Mouse (Mus musculus): ENCODE data around the gene Chst1. TPM values are rescaled to one million over a fixed set of nuclear protein-coding genes. Genes with fewer than 3 reads are reported as not detected.

Gene Chst1
- total RNA-seq, 4 experiments from 2014 or later, result 1.6 to 2.1 (median 1.9) TPM

DNA sequence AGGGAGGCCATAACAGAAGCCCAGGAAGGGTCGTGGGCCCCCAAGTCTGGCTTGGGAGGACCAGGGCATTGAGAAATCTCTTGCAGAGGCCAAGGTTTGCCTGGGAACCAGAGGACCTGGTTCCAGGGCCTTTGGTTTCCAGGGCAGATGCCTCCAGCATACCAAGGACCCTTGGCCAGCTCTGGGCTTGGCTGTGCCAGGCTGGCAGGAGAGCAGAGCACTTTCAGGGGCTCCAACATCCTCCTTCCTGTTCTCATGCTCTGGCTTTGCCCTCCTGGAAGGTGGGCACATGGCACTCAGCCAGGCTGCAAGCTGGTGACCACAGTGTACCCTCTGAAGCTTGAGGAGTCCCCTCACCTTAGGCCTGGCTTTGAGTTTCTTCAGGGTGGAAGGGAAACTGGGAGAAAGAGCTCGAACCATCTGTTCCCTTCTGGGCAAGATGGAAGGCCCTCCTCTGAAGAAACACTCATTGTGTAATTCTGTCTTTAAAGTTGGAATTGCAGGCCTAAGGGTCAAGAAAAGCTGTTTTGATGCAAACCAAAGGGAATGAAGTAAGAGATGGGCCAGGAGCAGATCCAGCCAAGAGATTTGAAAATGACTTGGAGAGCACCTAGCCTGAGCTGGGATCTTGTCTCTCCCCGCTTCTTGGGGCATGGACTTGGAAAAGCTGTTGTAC is 10.3 kb downstream of the Chst1 start:
- DNase-seq (ENCODE audit: low spot score), result no peak

- DNase-seq (ENCODE audit: low spot score), result no peak
Measured at GRCm38 (mm10) chr2:92613645-92614044, 14.1 kb downstream of the Chst1 start.

GRCm38 (mm10) chr2:92614106-92614505 is 14.6 kb downstream of the Chst1 start:
- DNase-seq (ENCODE audit: low spot score), result no peak

DNA sequence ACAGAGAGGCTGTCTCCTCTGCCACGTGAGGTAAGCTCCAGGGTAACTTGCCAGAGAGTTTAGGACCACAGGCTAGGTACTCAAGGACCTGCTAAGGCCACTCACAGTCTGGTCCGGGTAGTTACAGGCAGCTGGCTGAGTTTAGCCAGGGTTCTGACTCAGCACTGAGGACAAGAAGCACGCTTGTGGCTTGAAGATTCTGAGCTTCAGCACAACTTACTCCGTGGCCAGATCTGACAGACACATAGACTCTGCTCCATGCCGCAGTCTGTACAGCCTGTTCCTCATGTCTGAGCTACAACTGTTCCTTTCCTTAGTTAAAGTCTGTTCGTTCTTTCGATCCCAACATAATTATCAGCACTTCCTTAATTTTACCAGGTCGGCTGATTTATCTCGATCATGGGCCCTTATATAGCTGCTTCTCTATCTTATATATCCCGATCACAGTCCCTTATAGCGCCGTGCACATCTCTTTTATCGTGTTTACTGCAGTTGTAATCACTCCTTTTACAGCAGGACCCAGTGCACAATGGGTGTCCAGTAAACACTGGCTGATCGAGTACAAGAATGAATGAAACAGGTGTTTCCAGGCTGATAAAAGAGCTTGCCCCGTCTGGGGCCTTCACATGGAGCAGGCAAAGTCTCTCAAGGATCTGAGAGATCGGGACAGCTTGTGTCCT is 17.7 kb downstream of the Chst1 start:
- DNase-seq (ENCODE audit: low spot score), result no peak

- DNase-seq (ENCODE audit: low spot score), result peak; percentile 24
Measured at GRCm38 (mm10) chr2:92618016-92618415, 18.5 kb downstream of the Chst1 start.

GRCm38 (mm10) chr2:92627633-92628032 is 28.1 kb downstream of the Chst1 start:
- no peak for DNase-seq (ENCODE audit: low spot score)

DNA sequence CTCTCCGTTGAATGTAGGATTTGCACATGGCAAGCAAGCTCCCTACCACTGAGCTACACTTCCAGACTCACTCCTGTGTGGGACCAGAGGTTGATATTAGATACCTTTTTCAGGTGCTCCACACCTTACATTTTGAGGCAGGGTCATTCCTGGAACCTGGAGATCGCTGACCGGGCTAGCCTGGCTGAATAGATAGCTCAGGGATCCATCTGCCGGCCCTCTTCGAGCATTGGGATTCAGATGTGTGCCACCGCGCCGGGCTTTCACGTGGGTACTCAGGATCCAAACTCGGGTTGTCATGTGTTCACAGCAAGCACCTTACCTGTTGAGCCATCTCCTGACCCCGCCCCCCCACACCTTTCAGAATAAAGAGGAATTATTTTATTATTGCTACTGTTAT is 31.3 kb downstream of the Chst1 start:
- no peak for DNase-seq (ENCODE audit: low spot score)

GRCm38 (mm10) chr2:92632027-92632426 is 32.5 kb downstream of the Chst1 start:
- no peak for DNase-seq (ENCODE audit: low spot score)

- DNase-seq (ENCODE audit: low spot score), result no peak
Measured at GRCm38 (mm10) chr2:92640555-92640954, 41.0 kb downstream of the Chst1 start.

- DNase-seq (ENCODE audit: low spot score), result peak; percentile 70
Measured at GRCm38 (mm10) chr2:92645282-92646037, 46.0 kb downstream of the Chst1 start.

GRCm38 (mm10) chr2:92649154-92649801 is 49.8 kb downstream of the Chst1 start:
- no peak for DNase-seq (ENCODE audit: low spot score)

- no peak for DNase-seq (ENCODE audit: low spot score)
Measured at GRCm38 (mm10) chr2:92650428-92650827, 50.9 kb downstream of the Chst1 start.

DNA sequence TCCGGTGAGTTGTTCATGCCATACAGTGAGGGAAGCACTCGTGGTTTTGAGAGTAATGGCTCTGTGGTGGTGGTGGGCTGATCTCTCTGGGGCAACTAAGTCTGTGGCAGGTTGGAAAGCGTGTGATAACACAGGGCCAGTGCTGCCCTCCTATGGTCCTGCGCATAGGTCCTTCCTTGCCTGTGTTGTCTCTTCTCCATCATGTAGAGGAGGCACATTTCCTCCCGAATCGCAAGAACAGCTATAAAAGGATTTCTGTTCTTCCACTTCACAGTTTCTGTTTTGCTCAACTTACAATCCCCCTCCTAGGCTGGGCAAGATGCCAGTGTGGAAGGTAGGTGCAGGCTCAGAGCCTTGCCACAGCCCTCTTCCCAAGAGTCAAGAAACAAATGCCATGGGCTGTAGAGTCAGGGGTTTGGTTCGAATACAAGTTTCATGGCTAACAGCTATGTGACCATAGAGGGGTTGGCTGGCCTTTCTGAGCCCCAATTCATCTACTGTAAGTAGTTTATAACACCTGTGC is 51.8 kb downstream of the Chst1 start:
- no peak for DNase-seq (ENCODE audit: low spot score)

DNA sequence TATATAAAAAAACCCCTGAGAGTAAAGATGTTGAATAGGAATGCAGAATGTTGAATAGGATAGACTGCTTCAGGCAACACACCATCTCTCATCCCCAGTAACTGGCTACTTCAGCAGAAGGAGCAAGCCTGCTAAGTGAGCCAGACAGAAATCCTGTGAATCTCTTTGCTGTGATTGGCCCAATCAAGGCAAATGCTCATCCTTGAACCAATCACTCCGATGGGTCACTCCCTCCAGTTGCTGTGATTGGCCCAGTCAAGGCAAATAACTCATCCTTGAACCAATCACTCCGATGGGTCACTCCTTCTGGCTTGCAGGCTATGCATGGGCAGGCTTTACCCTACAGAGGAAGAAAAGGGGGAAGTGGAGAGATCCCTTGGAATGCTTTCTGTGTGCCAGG is 57.7 kb downstream of the Chst1 start:
- DNase-seq (ENCODE audit: low spot score), result no peak

DNA sequence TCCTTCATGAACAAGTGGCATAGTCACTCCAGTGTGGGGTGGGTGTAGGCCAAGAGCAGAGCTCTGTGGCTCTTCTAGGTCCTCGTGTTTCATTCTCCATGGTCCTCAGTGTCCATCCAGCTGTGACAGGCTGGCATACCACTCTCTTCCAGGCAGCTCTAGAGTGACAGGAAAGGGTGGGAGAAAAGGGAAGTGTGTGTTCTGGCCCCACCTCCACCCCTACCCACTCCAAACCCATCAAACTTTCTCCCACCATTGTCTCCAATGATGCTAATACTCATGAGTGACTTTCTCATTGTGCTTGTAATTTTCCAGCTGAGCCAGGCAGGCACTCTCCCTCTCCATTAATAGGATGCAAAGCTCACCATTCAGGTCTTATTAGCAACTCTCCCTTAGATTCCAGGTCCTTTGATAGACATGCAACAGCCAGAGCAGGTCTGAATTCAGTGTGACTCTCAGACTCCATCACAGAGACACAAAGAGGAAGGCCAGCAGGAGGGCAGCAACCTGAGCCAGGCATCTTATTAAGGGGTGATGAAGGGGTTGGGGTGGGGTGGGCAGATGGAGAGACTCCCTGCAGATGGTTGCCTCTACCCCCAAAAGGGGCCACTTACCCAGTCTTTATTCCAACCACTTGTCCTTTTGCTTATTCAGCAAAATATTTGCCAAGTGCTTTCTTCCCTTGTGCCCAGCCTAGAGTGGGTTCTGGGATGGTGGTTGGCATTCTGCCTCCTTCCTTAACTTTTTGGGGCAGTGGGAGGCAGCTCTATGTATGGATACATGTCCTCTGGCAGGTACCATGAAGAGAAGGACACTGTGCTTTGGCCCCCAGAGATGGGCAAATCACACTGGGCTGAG is 59.0 kb downstream of the Chst1 start:
- DNase-seq (ENCODE audit: low spot score), result no peak

- DNase-seq (ENCODE audit: low spot score), result peak; percentile 55
Measured at GRCm38 (mm10) chr2:92659491-92660035, 60.1 kb downstream of the Chst1 start.

DNA sequence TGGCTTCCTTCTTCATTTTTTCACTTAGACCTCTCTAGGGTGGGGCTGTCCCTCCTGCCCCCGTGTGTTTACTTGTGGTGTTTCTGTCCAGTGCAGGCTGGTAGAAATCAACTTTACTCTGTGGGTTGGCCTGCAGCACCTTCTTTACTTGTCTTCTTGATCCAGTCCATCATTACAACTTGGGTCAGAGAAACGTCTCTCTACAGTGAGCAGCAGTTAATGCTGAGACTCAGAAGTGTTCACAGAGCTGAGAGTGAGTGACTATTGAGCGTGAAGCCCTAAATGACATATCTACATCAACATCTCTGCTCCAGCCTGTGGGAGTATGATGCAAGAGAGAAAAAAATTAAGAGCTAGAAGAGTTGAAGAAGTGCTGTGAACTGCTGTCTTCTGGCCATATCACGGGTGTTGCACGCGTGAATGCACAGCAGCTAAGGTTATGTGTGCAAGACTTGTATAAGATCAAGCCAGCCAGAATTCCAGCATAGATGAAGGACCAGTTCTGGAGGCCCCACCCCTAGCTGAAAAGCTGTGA is 63.1 kb downstream of the Chst1 start:
- DNase-seq (ENCODE audit: low spot score), result no peak
